Mouse (Mus musculus): ENCODE results near the gene Tpt1.
"Not testable (repeated sequence)": the region's sequence is repeated elsewhere in the genome, so short reads cannot be mapped to it uniquely, and the experiment has no call there.

Gene Tpt1

DNA sequence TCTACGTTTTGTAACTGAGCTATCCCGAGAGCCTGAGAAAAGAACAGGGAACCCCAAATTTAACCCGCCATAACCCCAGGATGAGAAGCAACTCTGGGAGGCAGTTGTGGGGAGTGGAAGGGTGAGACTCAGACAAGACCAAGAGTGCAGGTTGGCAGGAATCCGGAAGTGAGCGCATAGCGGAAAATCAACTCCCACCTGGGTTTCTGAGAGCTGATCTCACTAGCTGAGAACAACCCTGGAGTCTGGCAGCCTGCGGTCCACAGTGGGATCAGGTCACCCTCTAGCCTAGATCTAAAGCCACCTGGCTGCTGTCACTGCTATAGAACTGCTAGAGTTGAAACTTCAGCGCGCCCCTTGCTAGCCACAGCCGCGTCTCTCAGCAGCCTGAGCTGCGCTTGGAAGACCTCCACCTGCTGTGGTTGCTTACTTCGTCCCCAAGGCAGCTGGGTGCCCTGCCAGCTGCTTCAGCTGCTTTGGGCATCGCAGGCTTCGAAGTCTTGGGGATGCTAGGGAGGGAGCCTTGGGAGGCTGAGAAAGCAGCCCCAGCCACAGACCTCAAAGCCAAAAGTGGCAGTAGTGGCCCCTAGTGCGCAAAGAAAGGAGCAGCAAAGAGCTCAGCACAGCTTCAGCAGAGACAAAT is 10.0 kb upstream of the Tpt1 start:
- peaks cover 42% of the 10 kb centered on the region for H3K4me1 ChIP-seq (replicated peaks; ENCODE audit: low read depth, low read length)
- no peaks in the 10 kb centered on the region for H3K9me3 ChIP-seq (ENCODE audit: low read length)
- H3K36me3 ChIP-seq (ENCODE audit: insufficient read depth, low read length) = no peaks in the 10 kb centered on the region
- H3K4me3 ChIP-seq (replicated peaks; ENCODE audit: low read length) = peak overlapping the region; percentile 85
- no peak for TF ChIP-seq CTCF (conservative IDR thresholded peaks at IDR 0.05; ENCODE audit: low read length)
- no peak for TF ChIP-seq POU5F1 (IDR thresholded peaks at IDR 0.05; ENCODE audit: borderline replicate concordance, low read length)
- no peak for TF ChIP-seq NANOG (IDR thresholded peaks at IDR 0.05; ENCODE audit: borderline replicate concordance, low read length)
- no peaks in the 10 kb centered on the region for H3K27me3 ChIP-seq (ENCODE audit: insufficient read depth, low read length)

DNA sequence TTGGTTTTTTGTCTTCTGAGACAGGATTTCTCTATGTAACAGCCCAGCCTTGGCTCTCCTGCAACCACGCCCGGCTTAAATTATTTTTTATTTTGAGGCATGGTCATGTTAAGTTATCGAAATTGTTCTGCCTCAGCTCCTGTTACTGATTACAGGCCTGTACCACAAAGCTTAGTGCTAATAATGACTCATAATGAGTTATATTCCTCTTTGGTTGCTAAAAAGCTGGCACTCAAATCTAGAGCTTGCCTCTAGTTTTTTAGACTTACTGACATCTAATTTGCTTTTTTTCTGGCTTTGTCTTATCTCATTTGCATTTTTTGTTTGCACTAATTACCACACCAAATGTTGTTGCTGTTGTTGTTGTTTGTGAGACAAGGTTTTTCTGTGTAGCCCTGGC is 8.3 kb upstream of the Tpt1 start:
- Histone ChIP-seq H3K36me3 (ENCODE audit: insufficient read depth, low read length) (no peaks in the 10 kb centered on the region), H3K27me3 (ENCODE audit: insufficient read depth, low read length) (no peaks in the 10 kb centered on the region), H3K9me3 (ENCODE audit: low read length) (no peaks in the 10 kb centered on the region), H3K4me1 (replicated peaks; ENCODE audit: low read depth, low read length) (peaks cover 42% of the 10 kb centered on the region), H3K4me3 (replicated peaks; ENCODE audit: low read length) (no peak overlapping the region)
- TF ChIP-seq POU5F1 (IDR thresholded peaks at IDR 0.05; ENCODE audit: borderline replicate concordance, low read length) (no peak), NANOG (IDR thresholded peaks at IDR 0.05; ENCODE audit: borderline replicate concordance, low read length) (no peak), CTCF (conservative IDR thresholded peaks at IDR 0.05; ENCODE audit: low read length) (no peak)

DNA sequence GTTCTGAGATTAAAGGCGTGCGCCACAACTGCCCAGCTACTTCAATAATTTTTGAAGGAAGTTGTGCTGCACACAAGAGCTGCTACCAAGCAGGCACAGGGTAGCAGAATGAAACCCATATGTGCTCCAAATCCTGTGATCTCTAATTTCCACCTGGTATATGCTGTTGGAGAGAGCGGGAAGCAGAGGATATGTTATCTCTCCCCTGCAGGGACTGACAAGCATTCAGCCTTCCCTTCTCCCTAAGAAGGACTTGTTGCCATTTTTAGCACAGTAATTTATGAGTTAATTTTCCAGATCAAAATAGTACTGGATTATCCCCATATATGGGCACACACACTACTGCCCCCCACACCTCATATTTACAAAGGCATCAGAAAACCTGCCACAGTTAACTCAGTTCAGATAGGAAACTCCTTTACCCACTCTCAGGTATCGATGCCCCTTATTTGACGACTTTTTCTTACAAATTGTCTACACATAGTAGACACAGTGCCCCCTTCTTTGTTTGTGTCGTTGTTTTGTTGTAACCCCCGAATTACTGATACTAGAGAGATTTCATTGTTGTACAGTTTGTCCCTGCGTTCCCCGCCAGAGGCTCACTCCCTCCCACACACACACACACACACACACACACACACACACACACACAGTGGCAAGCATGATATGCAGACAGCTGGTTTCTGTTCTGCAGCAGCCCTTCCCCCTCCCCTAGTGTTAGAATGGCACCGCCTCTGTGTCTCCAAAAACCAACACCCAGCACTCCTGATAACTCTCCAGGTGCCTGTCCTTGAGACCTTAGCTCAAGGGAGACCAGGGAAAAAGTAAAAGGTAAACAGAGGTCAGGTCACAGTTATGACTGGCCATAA is 7.6 kb upstream of the Tpt1 start:
- H3K27me3 ChIP-seq (ENCODE audit: insufficient read depth, low read length) = no peaks in the 10 kb centered on the region
- TF ChIP-seq CTCF (conservative IDR thresholded peaks at IDR 0.05; ENCODE audit: low read length) (no peak), NANOG (IDR thresholded peaks at IDR 0.05; ENCODE audit: borderline replicate concordance, low read length) (no peak)

DNA sequence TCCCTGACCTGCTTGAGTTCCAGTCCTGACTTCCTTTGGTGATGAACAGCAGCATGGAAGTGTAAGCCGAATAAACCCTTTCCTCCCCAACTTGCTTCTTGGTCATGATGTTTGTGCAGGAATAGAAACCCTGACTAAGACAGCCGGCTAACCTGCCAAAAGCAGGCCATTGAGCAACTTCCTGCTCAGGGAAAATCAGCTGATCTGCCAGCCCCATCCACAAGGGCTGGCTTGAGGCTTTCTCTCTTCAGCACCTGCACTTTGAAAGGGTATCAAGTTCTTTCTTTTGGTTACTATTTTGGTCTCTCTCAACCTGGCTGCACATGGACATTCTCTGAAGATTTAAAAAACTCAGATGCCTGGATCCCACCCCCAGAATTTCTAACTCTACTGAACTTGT is 3.1 kb upstream of the Tpt1 start:
- H3K9me3 ChIP-seq (ENCODE audit: low read length); H3K27me3 ChIP-seq (ENCODE audit: insufficient read depth, low read length); H3K4me3 ChIP-seq (replicated peaks; ENCODE audit: low read length); H3K36me3 ChIP-seq (ENCODE audit: insufficient read depth, low read length): not testable (repeated sequence)
- peaks cover 23% of the 10 kb centered on the region for H3K4me1 ChIP-seq (replicated peaks; ENCODE audit: low read depth, low read length)

More for the DNA sequence above, 7.6 kb upstream of the Tpt1 start:
- Histone ChIP-seq H3K36me3 (ENCODE audit: insufficient read depth, low read length) (no peaks in the 10 kb centered on the region), H3K9me3 (ENCODE audit: low read length) (no peaks in the 10 kb centered on the region), H3K4me1 (replicated peaks; ENCODE audit: low read depth, low read length) (peaks cover 37% of the 10 kb centered on the region), H3K4me3 (replicated peaks; ENCODE audit: low read length) (no peak overlapping the region)

DNA sequence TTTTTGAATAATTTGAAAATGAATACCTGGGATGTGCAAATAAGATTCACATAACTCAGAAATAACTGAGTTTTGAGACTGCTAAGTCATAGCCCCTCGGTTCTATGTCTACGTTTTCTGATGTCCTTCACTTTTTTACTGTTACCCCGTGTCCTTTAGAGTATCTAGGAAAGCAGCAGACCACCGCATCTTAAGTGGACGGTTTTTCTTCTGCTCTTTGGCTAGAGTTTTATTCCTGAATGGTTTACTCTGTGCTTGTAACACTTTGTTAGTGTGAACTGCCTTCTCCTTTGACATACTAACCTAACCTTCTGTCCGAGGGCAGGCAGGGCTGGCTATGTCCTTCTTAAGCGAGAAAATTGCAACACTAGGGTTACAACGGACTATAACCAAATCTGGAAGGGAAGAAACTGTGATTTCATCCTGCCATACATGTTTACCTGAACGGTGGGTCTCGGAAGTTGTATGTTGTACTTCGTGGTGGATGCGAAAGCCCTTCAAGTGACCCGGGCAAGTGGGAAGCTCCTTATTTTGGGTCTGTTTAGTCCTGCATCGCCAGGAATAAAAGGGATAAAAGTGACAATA is 690 bp upstream of the Tpt1 start:
- Histone ChIP-seq H3K4me1 (replicated peaks; ENCODE audit: low read depth, low read length) (peaks cover 40% of the 10 kb centered on the region), H3K27me3 (ENCODE audit: insufficient read depth, low read length) (no peaks in the 10 kb centered on the region), H3K36me3 (ENCODE audit: insufficient read depth, low read length) (peaks cover 31% of the 10 kb centered on the region), H3K9me3 (ENCODE audit: low read length) (no peaks in the 10 kb centered on the region), H3K4me3 (replicated peaks; ENCODE audit: low read length) (peak overlapping the region; percentile 93)
- TF ChIP-seq POU5F1 (IDR thresholded peaks at IDR 0.05; ENCODE audit: borderline replicate concordance, low read length) (no peak), CTCF (conservative IDR thresholded peaks at IDR 0.05; ENCODE audit: low read length) (no peak), NANOG (IDR thresholded peaks at IDR 0.05; ENCODE audit: borderline replicate concordance, low read length) (no peak)

DNA sequence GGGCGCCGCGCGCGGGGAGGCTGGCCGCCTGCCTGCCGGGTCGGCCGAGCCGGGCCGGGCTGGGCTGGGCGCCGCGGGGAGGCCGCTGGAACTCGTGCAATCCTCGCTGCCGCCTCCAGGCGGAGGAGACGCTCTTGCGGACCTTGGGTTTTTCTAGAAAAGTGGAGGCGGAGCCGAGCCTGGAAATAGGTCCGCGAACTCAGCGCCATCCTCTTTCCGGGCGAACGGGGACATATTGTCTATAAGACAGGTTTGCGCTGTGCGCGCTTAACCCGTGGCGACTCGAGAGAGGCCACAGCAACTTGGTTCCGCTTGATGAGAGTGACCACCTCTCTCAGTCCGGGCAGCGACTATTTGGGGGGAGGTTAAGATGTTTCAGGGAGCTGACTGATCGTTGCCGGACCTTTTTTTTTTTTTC is 814 bp downstream of the Tpt1 start:
- TF ChIP-seq CTCF (conservative IDR thresholded peaks at IDR 0.05; ENCODE audit: low read length) = no peak
- no peak for TF ChIP-seq POU5F1 (IDR thresholded peaks at IDR 0.05; ENCODE audit: borderline replicate concordance, low read length)
- TF ChIP-seq NANOG (IDR thresholded peaks at IDR 0.05; ENCODE audit: borderline replicate concordance, low read length) = no peak
- H3K4me3 ChIP-seq (replicated peaks; ENCODE audit: low read length) = peak overlapping the region; percentile 93
- H3K9me3 ChIP-seq (ENCODE audit: low read length) = no peaks in the 10 kb centered on the region
- H3K36me3 ChIP-seq (ENCODE audit: insufficient read depth, low read length) = peaks cover 46% of the 10 kb centered on the region
- no peaks in the 10 kb centered on the region for H3K27me3 ChIP-seq (ENCODE audit: insufficient read depth, low read length)
- peaks cover 54% of the 10 kb centered on the region for H3K4me1 ChIP-seq (replicated peaks; ENCODE audit: low read depth, low read length)

DNA sequence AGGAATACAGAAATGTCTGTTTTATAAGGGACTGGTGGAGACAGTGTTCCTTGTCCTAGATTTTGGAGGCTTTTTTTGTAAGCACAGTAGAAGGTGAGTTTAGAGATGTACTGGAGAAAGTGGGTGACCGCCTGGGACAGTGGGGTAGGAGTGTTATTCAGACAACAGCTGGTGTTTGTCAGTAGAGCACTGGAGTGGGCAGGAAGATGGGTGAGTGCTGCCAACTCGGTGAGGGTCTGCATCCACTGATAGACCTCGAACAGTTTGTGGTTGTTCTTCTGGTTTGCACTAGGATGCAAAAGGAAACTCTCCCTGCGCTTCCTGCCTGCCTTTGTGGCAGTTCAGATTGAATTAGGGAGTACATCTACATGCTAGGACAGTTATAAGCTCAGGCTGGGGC is 2.8 kb downstream of the Tpt1 start:
- TF ChIP-seq NANOG (IDR thresholded peaks at IDR 0.05; ENCODE audit: borderline replicate concordance, low read length) = no peak
- TF ChIP-seq POU5F1 (IDR thresholded peaks at IDR 0.05; ENCODE audit: borderline replicate concordance, low read length) = no peak
- no peak for TF ChIP-seq CTCF (conservative IDR thresholded peaks at IDR 0.05; ENCODE audit: low read length)
- peak overlapping the region; percentile 93 for H3K4me3 ChIP-seq (replicated peaks; ENCODE audit: low read length)
- H3K36me3 ChIP-seq (ENCODE audit: insufficient read depth, low read length) = peaks cover 59% of the 10 kb centered on the region
- no peaks in the 10 kb centered on the region for H3K9me3 ChIP-seq (ENCODE audit: low read length)
- no peaks in the 10 kb centered on the region for H3K27me3 ChIP-seq (ENCODE audit: insufficient read depth, low read length)
- H3K4me1 ChIP-seq (replicated peaks; ENCODE audit: low read depth, low read length) = peaks cover 61% of the 10 kb centered on the region

DNA sequence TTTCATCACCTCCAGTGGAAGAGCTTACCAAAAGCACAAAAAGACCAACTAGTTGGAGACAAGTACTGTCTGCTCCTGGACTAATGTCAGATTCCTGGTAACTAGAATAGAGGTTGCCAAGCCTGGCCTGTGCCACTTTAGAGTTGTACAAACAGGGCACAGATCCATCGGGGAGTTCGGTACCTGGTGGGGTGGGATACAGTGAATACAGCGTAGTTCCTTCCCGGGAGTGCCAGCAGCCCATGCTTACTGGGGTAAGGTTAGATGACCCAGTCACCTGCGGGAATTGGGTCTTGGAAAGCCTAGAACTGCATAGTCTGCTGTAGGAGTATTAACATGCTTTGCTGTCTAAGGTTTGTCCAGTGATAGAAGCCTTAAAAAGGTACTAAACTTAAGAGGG is 3.6 kb downstream of the Tpt1 start:
- Histone ChIP-seq H3K9me3 (ENCODE audit: low read length) (no peaks in the 10 kb centered on the region), H3K4me1 (replicated peaks; ENCODE audit: low read depth, low read length) (peaks cover 57% of the 10 kb centered on the region), H3K4me3 (replicated peaks; ENCODE audit: low read length) (0 out of 2 replicates have a peak overlapping the region, but pooled peaks have one; percentile 11), H3K36me3 (ENCODE audit: insufficient read depth, low read length) (peaks cover 59% of the 10 kb centered on the region), H3K27me3 (ENCODE audit: insufficient read depth, low read length) (no peaks in the 10 kb centered on the region)
- TF ChIP-seq CTCF (conservative IDR thresholded peaks at IDR 0.05; ENCODE audit: low read length) (no peak), NANOG (IDR thresholded peaks at IDR 0.05; ENCODE audit: borderline replicate concordance, low read length) (no peak), POU5F1 (IDR thresholded peaks at IDR 0.05; ENCODE audit: borderline replicate concordance, low read length) (no peak)
